Mouse (Mus musculus) MEL (cell line): ENCODE measurements around the gene Ppp1r3e. TPM values are rescaled to one million over a fixed set of nuclear protein-coding genes. Genes with fewer than 3 reads are reported as not detected.
A peak's percentile ranks its signal among the peaks of the same experiment; 100 is the strongest.

Source experiments
- DNase-seq: peaks from one replicate; pipeline ENCODE4 v3.0.0; 2011; ENCODE audit warnings: low read depth, low spot score
- H3K27ac ChIP-seq: 2 replicates; pipeline ENCODE4 v1.5.1; 2012; ENCODE audit warnings: low read depth, mild to moderate bottlenecking, control low read depth, low read length, moderate library complexity; ENCODE audit not compliant: control insufficient read depth
- H3K27me3 ChIP-seq, 2 experiments: fragments of 150-350 bp in 1 of 2; sonication (generic) in 1 of 2; 2 replicates each; pipeline ENCODE4 v1.6.1; 2012; ENCODE audit warnings: low read length in 2 of 2, mild to moderate bottlenecking in 2 of 2, improper control_type of control experiment in 1 of 2, moderate library complexity in 1 of 2; ENCODE audit not compliant: insufficient read depth in 2 of 2, control insufficient read depth in 1 of 2
- H3K36me3 ChIP-seq, 2 experiments: 2 replicates each; pipeline ENCODE4 v1.6.1; 2012 to 2014; ENCODE audit warnings: low read length in 2 of 2, improper control_type of control experiment in 1 of 2, inconsistent platforms in 1 of 2, mild to moderate bottlenecking in 1 of 2; ENCODE audit not compliant: insufficient read depth in 2 of 2, control insufficient read depth in 1 of 2
- H3K4me1 ChIP-seq, 2 experiments: fragments of 150-350 bp in 1 of 2; sonication (generic) in 1 of 2; 2 replicates each; pipeline ENCODE4 v1.6.1; 2012; ENCODE audit warnings: low read length in 2 of 2, improper control_type of control experiment in 1 of 2, mild to moderate bottlenecking in 1 of 2; ENCODE audit not compliant: insufficient read depth in 2 of 2, control insufficient read depth in 1 of 2
- H3K4me3 ChIP-seq, 2 experiments: fragments of 150-350 bp in 1 of 2; sonication (generic) in 1 of 2; 2 replicates each; pipeline ENCODE4 v1.5.1; 2012; ENCODE audit warnings: low read depth in 2 of 2, low read length in 2 of 2, mild to moderate bottlenecking in 2 of 2, moderate library complexity in 2 of 2, control low read depth in 1 of 2, improper control_type of control experiment in 1 of 2; ENCODE audit not compliant: control insufficient read depth in 1 of 2, insufficient read depth in 1 of 2
- H3K79me2 ChIP-seq: 2 replicates; pipeline ENCODE4 v1.6.1; 2012; ENCODE audit warnings: mild to moderate bottlenecking, low read length, moderate library complexity; ENCODE audit not compliant: control insufficient read depth, poor library complexity, insufficient read depth
- H3K9ac ChIP-seq: 2 replicates; pipeline ENCODE4 v1.6.1; 2012; ENCODE audit warnings: low read depth, mild to moderate bottlenecking, control low read depth, low read length, moderate library complexity; ENCODE audit not compliant: control insufficient read depth, poor library complexity, severe bottlenecking
- H3K9me3 ChIP-seq: fragments of 150-350 bp; sonication (generic); replicated peaks from 2 replicates; pipeline ENCODE4 v1.6.1; 2012; ENCODE audit warnings: mild to moderate bottlenecking, low read length, improper control_type of control experiment, moderate library complexity; ENCODE audit not compliant: insufficient read depth
- CHD2 ChIP-seq: IDR thresholded peaks from 2 replicates; pipeline ENCODE4 v1.6.1; 2011; ENCODE audit warnings: low read length, improper control_type of control experiment
- ELF1 ChIP-seq: IDR thresholded peaks from 2 replicates; pipeline ENCODE4 v1.6.1; 2014; ENCODE audit warnings: low read depth, mild to moderate bottlenecking, inconsistent platforms, low read length, improper control_type of control experiment, moderate library complexity
- EP300 ChIP-seq, 2 experiments: IDR thresholded peaks; 2 replicates each; pipeline ENCODE4 v1.6.1; 2011; ENCODE audit warnings: improper control_type of control experiment in 2 of 2, low read length in 2 of 2, low read depth in 1 of 2, mild to moderate bottlenecking in 1 of 2
- ETS1 ChIP-seq: IDR thresholded peaks from 2 replicates; pipeline ENCODE4 v1.6.1; 2012; ENCODE audit warnings: low read depth, mild to moderate bottlenecking, inconsistent platforms, low read length, improper control_type of control experiment, moderate library complexity
- GABPA ChIP-seq: IDR thresholded peaks from 2 replicates; pipeline ENCODE4 v1.6.1; 2012; ENCODE audit warnings: low read depth, mild to moderate bottlenecking, inconsistent platforms, low read length, improper control_type of control experiment, moderate library complexity
- GATA1 ChIP-seq: IDR thresholded peaks from 2 replicates; pipeline ENCODE4 v1.6.1; 2011; ENCODE audit warnings: low read depth, low read length, improper control_type of control experiment
- JUND ChIP-seq: IDR thresholded peaks from 2 replicates; pipeline ENCODE4 v1.6.1; 2011; ENCODE audit warnings: low read depth, mild to moderate bottlenecking, improper control_type of control experiment, low read length
- MAFK ChIP-seq: IDR thresholded peaks from 2 replicates; pipeline ENCODE4 v1.6.1; 2011; ENCODE audit warnings: low read depth, mild to moderate bottlenecking, low read length, improper control_type of control experiment, borderline replicate concordance
- MAX ChIP-seq: IDR thresholded peaks from 2 replicates; pipeline ENCODE4 v1.6.1; 2011; ENCODE audit warnings: low read length, improper control_type of control experiment
- MAZ ChIP-seq: IDR thresholded peaks from 2 replicates; pipeline ENCODE4 v1.6.1; 2012; ENCODE audit warnings: low read depth, mild to moderate bottlenecking, inconsistent platforms, low read length, improper control_type of control experiment
- MEF2A ChIP-seq: IDR thresholded peaks from 2 replicates; pipeline ENCODE4 v1.6.1; 2014; ENCODE audit warnings: low read depth, mild to moderate bottlenecking, inconsistent platforms, low read length, improper control_type of control experiment; ENCODE audit not compliant: poor library complexity, insufficient replicate concordance, severe bottlenecking; ENCODE audit errors: extremely low read depth
- MYC ChIP-seq: IDR thresholded peaks from 2 replicates; pipeline ENCODE4 v1.6.1; 2011; ENCODE audit warnings: low read depth, mild to moderate bottlenecking, low read length, improper control_type of control experiment, moderate library complexity
- NELFE ChIP-seq: IDR thresholded peaks from 2 replicates; pipeline ENCODE4 v1.6.1; 2011; ENCODE audit warnings: low read depth, low read length, improper control_type of control experiment
- SIN3A ChIP-seq: IDR thresholded peaks from 2 replicates; pipeline ENCODE4 v1.6.1; 2012; ENCODE audit warnings: low read length, improper control_type of control experiment, inconsistent platforms
- SMC3 ChIP-seq: IDR thresholded peaks from 2 replicates; pipeline ENCODE4 v1.6.1; 2011; ENCODE audit warnings: low read depth, low read length, improper control_type of control experiment
- TBP ChIP-seq: IDR thresholded peaks from 2 replicates; pipeline ENCODE4 v1.8.0; 2011; ENCODE audit warnings: low read depth, low read length, improper control_type of control experiment
- TCF12 ChIP-seq: IDR thresholded peaks from 2 replicates; pipeline ENCODE4 v1.6.1; 2014; ENCODE audit warnings: low read depth, mild to moderate bottlenecking, inconsistent platforms, low read length, improper control_type of control experiment, moderate library complexity
- USF1 ChIP-seq: IDR thresholded peaks from 2 replicates; pipeline ENCODE4 v1.6.1; 2014; ENCODE audit warnings: low read depth, mild to moderate bottlenecking, inconsistent platforms, low read length, improper control_type of control experiment, moderate library complexity
- USF2 ChIP-seq, 2 experiments: IDR thresholded peaks; 2 replicates each; pipeline ENCODE4 v1.6.1; 2011 to 2012; ENCODE audit warnings: improper control_type of control experiment in 2 of 2, low read length in 2 of 2, borderline replicate concordance in 1 of 2, inconsistent platforms in 1 of 2, low read depth in 1 of 2, mild to moderate bottlenecking in 1 of 2; ENCODE audit not compliant: insufficient read depth in 1 of 2
- ZC3H11A ChIP-seq: IDR thresholded peaks from 2 replicates; pipeline ENCODE4 v1.6.1; 2012; ENCODE audit warnings: low read depth, mild to moderate bottlenecking, inconsistent platforms, low read length, improper control_type of control experiment
- ZMIZ1 ChIP-seq: IDR thresholded peaks from 2 replicates; pipeline ENCODE4 v1.6.1; 2012; ENCODE audit warnings: low read depth, mild to moderate bottlenecking, inconsistent platforms, low read length, improper control_type of control experiment, moderate library complexity
- ZNF384 ChIP-seq: IDR thresholded peaks from 2 replicates; pipeline ENCODE4 v1.6.1; 2012; ENCODE audit warnings: low read depth, mild to moderate bottlenecking, inconsistent platforms, low read length, improper control_type of control experiment
- polyA plus RNA-seq, 2 experiments: library from polyadenylated mRNA; stranded (reverse) in 1 of 2; unstranded in 1 of 2; fragments of >175 nt in 1 of 2; fragments of >200 nt in 1 of 2; gene quantifications; 2 replicates each; pipeline versions ENCODE4 v1.2.1 to v1.2.4; 2012; ENCODE audit warnings: low replicate concordance in 2 of 2, low read depth in 1 of 2; ENCODE audit not compliant: insufficient read length in 2 of 2, insufficient read depth in 1 of 2, missing spikeins in 1 of 2
- total RNA-seq: library from RNA; depleted of rRNA; stranded (reverse); fragments of 300-350 nt; gene quantifications from 2 replicates; pipeline ENCODE4 v1.2.3, GENCODE M21; 2012

Gene Ppp1r3e
- total and polyA plus RNA-seq, 3 experiments = 0.73 to 1.2 TPM; not detected in 1

- Histone ChIP-seq H3K4me1 (peaks cover 3 to 11% of the 10 kb centered on the region in 2 experiments), H3K9me3 (no peaks in the 10 kb centered on the region), H3K4me3 (peak overlapping the region; percentile 90 to 92), H3K36me3 (peaks cover 0 to 9% of the 10 kb centered on the region in 2 experiments; a peak in 1 of 4 replicates), H3K9ac (peak overlapping the region; percentile 90), H3K79me2 (peaks cover 2% of the 10 kb centered on the region; the same call in 1 of the 2 replicates), H3K27me3 (no peaks in the 10 kb centered on the region), H3K27ac (no peak overlapping the region)
- DNase-seq = no peak
- no peak for TF ChIP-seq MYC
- TF ChIP-seq TBP = no peak
- no peak for TF ChIP-seq NELFE
These were observed 1.4 kb downstream of the Ppp1r3e start for GRCm38 (mm10) chr14:54875844-54876538.

DNA sequence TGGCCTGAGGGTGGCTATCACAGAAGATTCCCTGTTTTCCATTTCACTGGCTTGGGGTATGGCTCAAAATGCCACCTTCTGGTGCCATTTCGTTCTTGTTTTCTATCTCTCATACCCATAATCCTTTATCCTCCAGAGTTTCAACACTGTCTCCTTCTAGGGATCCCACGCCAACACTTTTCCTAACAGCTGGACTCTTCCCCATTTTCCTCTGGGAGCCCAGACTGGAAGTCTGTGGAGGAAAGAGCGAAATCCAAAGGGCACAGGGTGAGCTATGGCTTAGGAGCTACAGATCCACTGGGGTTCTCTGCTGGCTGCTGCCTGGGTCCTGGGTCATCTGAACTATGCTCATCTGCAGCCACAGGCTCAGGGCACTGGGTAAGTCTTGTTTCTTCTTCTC, 3.2 kb downstream of the Ppp1r3e start:
- Histone ChIP-seq H3K27ac (no peak overlapping the region), H3K27me3 (no peaks in the 10 kb centered on the region), H3K4me1 (peaks cover 3 to 11% of the 10 kb centered on the region in 2 experiments), H3K9ac (no peak overlapping the region), H3K4me3 (no peak overlapping the region), H3K36me3 (peaks cover 0 to 9% of the 10 kb centered on the region in 2 experiments; a peak in 1 of 4 replicates), H3K79me2 (peaks cover 2% of the 10 kb centered on the region; the same call in 1 of the 2 replicates), H3K9me3 (no peaks in the 10 kb centered on the region)
- no peak for TF ChIP-seq GATA1
- no peak for TF ChIP-seq SIN3A
- TF ChIP-seq MEF2A = no peak
- TF ChIP-seq CHD2 = no peak
- no peak for TF ChIP-seq ETS1
- no peak for TF ChIP-seq ELF1
- TF ChIP-seq USF2 (IDR thresholded peaks at IDR 0.05; ENCODE audit: borderline replicate concordance in 1 of 2, insufficient read depth in 1 of 2, low read depth in 1 of 2, low read length in 2 of 2) = no peak
- TF ChIP-seq JUND = no peak
- no peak for TF ChIP-seq MAX
- TF ChIP-seq USF1 = no peak
- TF ChIP-seq ZNF384 = no peak
- no peak for DNase-seq

GRCm38 (mm10) chr14:54870861-54871260, 6.5 kb downstream of the Ppp1r3e start, which contains the start of gene Homez:
Gene Homez (minus strand): TSS chr14:54870961.
- Histone ChIP-seq H3K27me3 (no peaks in the 10 kb centered on the region), H3K27ac (no peak within 1 kb of the TSS), H3K9me3 (no peaks in the 10 kb centered on the region), H3K9ac (no peak within 1 kb of the TSS), H3K79me2 (no peaks in the 10 kb centered on the region), H3K4me3 (no peak within 1 kb of the TSS), H3K36me3 (peaks cover 0 to 19% of the 10 kb centered on the region in 2 experiments; a peak in 2 of 4 replicates), H3K4me1 (peaks cover 9 to 24% of the 10 kb centered on the region in 2 experiments)
- TF ChIP-seq USF1 = no peak
- TF ChIP-seq ZC3H11A = no peak
- TF ChIP-seq MAFK = no peak
- no peak for TF ChIP-seq MAZ
- TF ChIP-seq ZNF384 = no peak
- no peak for TF ChIP-seq SIN3A
- no peak for TF ChIP-seq NELFE
- no peak for TF ChIP-seq SMC3
- no peak for TF ChIP-seq GABPA
- no peak for TF ChIP-seq TCF12
- TF ChIP-seq MAX = no peak
- no peak for TF ChIP-seq EP300 (IDR thresholded peaks at IDR 0.05; ENCODE audit: low read depth in 1 of 2, low read length in 2 of 2)
- TF ChIP-seq ZMIZ1 = no peak
- no peak for TF ChIP-seq ETS1
- no peak for DNase-seq
